Comparison of ENCODE assay signal across 10 mouse cellular contexts in the genomic region with DNA sequence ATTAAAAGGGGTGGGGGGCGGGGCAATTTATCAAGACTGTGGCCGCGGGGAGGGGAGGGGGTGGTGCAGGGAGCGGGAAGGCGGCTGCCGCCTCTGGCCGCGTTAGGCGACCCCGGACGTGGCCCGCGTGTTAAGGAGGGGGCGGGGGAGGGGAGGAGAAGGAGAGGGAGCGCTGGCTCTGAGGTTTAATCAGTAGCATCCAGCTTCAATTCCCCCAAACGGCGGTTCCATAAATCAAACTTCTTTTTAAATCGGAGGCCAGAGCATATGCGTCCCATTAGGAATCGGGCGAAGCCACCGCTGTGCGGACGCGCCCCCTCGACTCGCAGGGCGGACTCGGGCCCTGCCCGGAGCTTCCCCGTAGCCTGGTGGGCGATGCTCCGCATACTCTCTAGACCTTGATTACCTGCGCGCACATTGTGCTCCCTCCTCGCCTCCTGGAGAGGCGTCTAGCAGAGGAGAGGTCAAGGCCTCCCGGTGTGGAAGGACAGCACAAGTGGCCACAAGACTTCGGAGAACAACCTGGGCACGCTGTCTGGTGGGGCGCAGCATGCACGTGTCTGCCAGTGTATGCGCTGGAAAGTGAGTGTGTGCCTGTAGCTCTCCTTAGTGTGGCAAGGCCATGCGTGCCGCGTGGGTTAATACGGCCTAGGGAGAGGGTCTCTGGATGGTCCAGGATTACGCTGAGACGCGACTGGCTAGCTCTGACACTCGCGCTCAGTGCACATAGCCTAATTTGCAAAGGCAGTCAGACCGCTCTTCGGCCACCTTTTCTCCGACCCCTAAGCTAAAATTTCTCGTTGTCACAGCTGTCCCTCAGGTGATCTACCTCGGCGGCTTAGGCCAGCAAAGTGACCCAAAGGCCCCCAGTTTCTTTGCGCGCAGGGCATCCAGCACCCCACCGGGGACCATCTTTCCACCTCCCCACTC. TPM values are rescaled to one million over a fixed set of nuclear protein-coding genes. Genes with fewer than 3 reads are reported as not detected.
A peak's percentile ranks its signal among the peaks of the same experiment; 100 is the strongest.
DNase-seq lines count a peak whose midpoint lies in the region; ATAC-seq and TF ChIP-seq lines count a peak whose summit lies in the region.
"Had no signal": no experiment of that assay in that cellular context is flagged by ENCODE, and none has a peak within 500 bp of the region (broad histone marks: within the 10 kb centered on the region; RNA-seq: fewer than 3 reads in every experiment).

No protein-coding gene starts in this region.

- peak overlapping the region; percentile 25; the same call in 1 of the 2 replicates for H3K4me2 ChIP-seq in liver, embryonic 12.5 days
- H3K4me2 ChIP-seq in liver, postnatal 0 days (ENCODE audit: low read depth, low read length) = no peak overlapping the region
- H3K4me2 ChIP-seq in embryonic facial prominence, embryonic 14.5 days (ENCODE audit: low read depth, low read length) = peak overlapping the region; percentile 96
- peak overlapping the region; percentile 17; the same call in 1 of the 2 replicates for H3K4me2 ChIP-seq in intestine, embryonic 16.5 days (ENCODE audit: low read depth, low read length)
- H3K4me2 ChIP-seq: liver, embryonic 15.5 days had no signal

- TF ChIP-seq POLR2A in olfactory bulb, adult 2 months (IDR thresholded peaks at IDR 0.05; ENCODE audit: insufficient read depth, low read depth, low read length) = no peak

- H3K4me1 ChIP-seq in liver, embryonic 12.5 days = peaks cover 9% of the 10 kb centered on the region; the same call in 1 of the 2 replicates
- no peaks in the 10 kb centered on the region for H3K4me1 ChIP-seq in liver, postnatal 0 days (ENCODE audit: insufficient read depth)
- H3K4me1 ChIP-seq in embryonic facial prominence, embryonic 14.5 days (ENCODE audit: control insufficient read depth, insufficient read depth, low read length) = peaks cover 19% of the 10 kb centered on the region
- peaks cover 25% of the 10 kb centered on the region for H3K4me1 ChIP-seq in intestine, embryonic 16.5 days (ENCODE audit: control insufficient read depth, insufficient read depth, low read length)
- peaks cover 57% of the 10 kb centered on the region for H3K4me1 ChIP-seq in olfactory bulb, adult 2 months (ENCODE audit: control insufficient read depth, insufficient read depth, low read length)

- 3% methylated on average over 59 of the region's 61 CpGs for WGBS in liver, embryonic 12.5 days (ENCODE audit: insufficient replicate concordance)
- WGBS in liver, postnatal 0 days (ENCODE audit: insufficient replicate concordance) = 2% methylated on average over 60 of the region's 61 CpGs
- 2% methylated on average over 42 of the region's 61 CpGs for WGBS in embryonic facial prominence, embryonic 14.5 days
- 2% methylated on average over 60 of the region's 61 CpGs for WGBS in intestine, embryonic 16.5 days
- WGBS in olfactory bulb, adult 2 months = 3% methylated on average over 61 of the region's 61 CpGs

- DNase-seq in liver, postnatal 0 days = no peak
- no peak for DNase-seq in embryonic facial prominence, embryonic 14.5 days (ENCODE audit: low spot score)
- DNase-seq in cerebellum, postnatal 4 days (ENCODE audit: low spot score in 2 of 2) = no peak
- no peak for DNase-seq in adrenal gland, postnatal 10 days
- no peak for DNase-seq in cerebellum, adult 8-10 months
- DNase-seq: gastrocnemius, postnatal 25 days had no signal

- H3K36me3 ChIP-seq in liver, embryonic 12.5 days = no peaks in the 10 kb centered on the region
- H3K36me3 ChIP-seq in liver, postnatal 0 days (replicated peaks; ENCODE audit: insufficient read depth, low read length) = no peaks in the 10 kb centered on the region
- no peaks in the 10 kb centered on the region for H3K36me3 ChIP-seq in embryonic facial prominence, embryonic 14.5 days (ENCODE audit: control insufficient read depth, insufficient read depth, low read length)
- H3K36me3 ChIP-seq in intestine, embryonic 16.5 days (ENCODE audit: control insufficient read depth, insufficient read depth, low read length) = no peaks in the 10 kb centered on the region
- H3K36me3 ChIP-seq: liver, embryonic 15.5 days had no signal

- TF ChIP-seq CTCF in liver, postnatal 0 days (IDR thresholded peaks at IDR 0.05; ENCODE audit: low read depth) = no peak
- TF ChIP-seq CTCF in olfactory bulb, adult 2 months (IDR thresholded peaks at IDR 0.05; ENCODE audit: insufficient read depth, low read depth, low read length) = no peak

- no peak overlapping the region for H3K9ac ChIP-seq in liver, embryonic 12.5 days
- H3K9ac ChIP-seq in liver, postnatal 0 days (replicated peaks) = no peak overlapping the region
- peak overlapping the region; percentile 49 for H3K9ac ChIP-seq in embryonic facial prominence, embryonic 14.5 days (ENCODE audit: low read depth, low read length)
- no peak overlapping the region for H3K9ac ChIP-seq in intestine, embryonic 16.5 days (ENCODE audit: low read depth, low read length)
- H3K9ac ChIP-seq: liver, embryonic 15.5 days had no signal

- no peak for TF ChIP-seq EP300 in liver, postnatal 0 days (IDR thresholded peaks at IDR 0.05; ENCODE audit: low read depth)

- H3K27me3 ChIP-seq in liver, embryonic 12.5 days (replicated peaks) = peaks cover 99% of the 10 kb centered on the region
- H3K27me3 ChIP-seq in liver, postnatal 0 days (ENCODE audit: insufficient read depth, low read length) = peaks cover 70% of the 10 kb centered on the region
- H3K27me3 ChIP-seq in embryonic facial prominence, embryonic 14.5 days (replicated peaks; ENCODE audit: control insufficient read depth, insufficient read depth, low read length) = peaks cover 81% of the 10 kb centered on the region
- H3K27me3 ChIP-seq in intestine, embryonic 16.5 days (replicated peaks; ENCODE audit: control insufficient read depth, insufficient read depth, low read length) = peaks cover 87% of the 10 kb centered on the region

- H3K27ac ChIP-seq in liver, embryonic 12.5 days = no peak overlapping the region
- no peak overlapping the region for H3K27ac ChIP-seq in liver, postnatal 0 days (ENCODE audit: low read depth)
- H3K27ac ChIP-seq in embryonic facial prominence, embryonic 14.5 days (replicated peaks; ENCODE audit: low read depth, low read length) = no peak overlapping the region
- H3K27ac ChIP-seq in intestine, embryonic 16.5 days (ENCODE audit: low read length) = no peak overlapping the region
- H3K27ac ChIP-seq in olfactory bulb, adult 2 months (ENCODE audit: insufficient read depth, low read depth, low read length) = peak overlapping the region; percentile 1; the same call in 1 of the 2 replicates
- H3K27ac ChIP-seq: liver, embryonic 15.5 days had no signal

- H3K9me3 ChIP-seq in liver, embryonic 12.5 days (replicated peaks) = no peaks in the 10 kb centered on the region
- H3K9me3 ChIP-seq in liver, postnatal 0 days (ENCODE audit: low read length) = no peaks in the 10 kb centered on the region
- no peaks in the 10 kb centered on the region for H3K9me3 ChIP-seq in embryonic facial prominence, embryonic 14.5 days (ENCODE audit: control insufficient read depth, low read length)
- H3K9me3 ChIP-seq in intestine, embryonic 16.5 days (ENCODE audit: control insufficient read depth, low read length) = no peaks in the 10 kb centered on the region
- H3K9me3 ChIP-seq: liver, embryonic 15.5 days had no signal

- H3K4me3 ChIP-seq in liver, embryonic 12.5 days = no peak overlapping the region
- no peak overlapping the region for H3K4me3 ChIP-seq in liver, postnatal 0 days (ENCODE audit: low read depth, low read length)
- peak overlapping the region; percentile 36 for H3K4me3 ChIP-seq in embryonic facial prominence, embryonic 14.5 days (ENCODE audit: low read depth, low read length)
- no peak overlapping the region for H3K4me3 ChIP-seq in intestine, embryonic 16.5 days (ENCODE audit: low read length)
- H3K4me3 ChIP-seq in olfactory bulb, adult 2 months (ENCODE audit: insufficient read depth, low read depth, low read length) = peak overlapping the region; percentile 43
- H3K4me3 ChIP-seq: liver, embryonic 15.5 days had no signal

- no peak for ATAC-seq in liver, embryonic 12.5 days
- no peak for ATAC-seq in liver, postnatal 0 days
- ATAC-seq in embryonic facial prominence, embryonic 14.5 days (ENCODE audit: low read depth) = no peak
- no peak for ATAC-seq in intestine, embryonic 16.5 days

RNA-seq across cellular contexts. Expression of a gene that starts 5.5 kb away (rescaled TPM):
- polyA plus RNA-seq in liver, embryonic 12.5 days (2016; fragmentation: Nextera tagmentation; extraction: Ambion mirVana) = 0.38 and 0.56 TPM in 2 replicates
- 0.05 and 0.09 TPM in 2 replicates for polyA plus RNA-seq in liver, postnatal 0 days (2015; fragmentation: Nextera tagmentation; extraction: Ambion mirVana)
- polyA plus RNA-seq in embryonic facial prominence, embryonic 14.5 days (2014; fragmentation: Nextera tagmentation; extraction: Ambion mirVana) = 15.7 and 17.8 TPM in 2 replicates
- 0.66 and 0.71 TPM in 2 replicates for polyA plus RNA-seq in intestine, embryonic 16.5 days (2015; fragmentation: Nextera tagmentation; extraction: Ambion mirVana)
- polyA plus RNA-seq in olfactory bulb, adult 2 months (2012; ENCODE audit: insufficient read depth, insufficient read length, low replicate concordance, missing spikeins) = not detected in 2 replicates
- total RNA-seq in adrenal gland, postnatal 10 days (2021) = under 1 TPM; 0.18 to 0.27 TPM
- total RNA-seq: gastrocnemius, postnatal 25 days had no signal

Comparison
In these comparisons a context has a peak if more than half of its experiments do, and no peak if none do; other contexts are left out.
1. H3K4me3 ChIP-seq: peak in embryonic facial prominence, embryonic 14.5 days (single experiment) and olfactory bulb, adult 2 months (single experiment); none in liver, embryonic 12.5 days (single experiment), liver, postnatal 0 days (single experiment) and intestine, embryonic 16.5 days (single experiment).